ENCODE assay signal across 11 mouse cellular contexts in genomic region chr11:33993496-33993895, GRCm38 (mm10). TPM values are rescaled to one million over a fixed set of nuclear protein-coding genes. Genes with fewer than 3 reads are reported as not detected.
DNase-seq lines count a peak whose midpoint lies in the region; ATAC-seq and TF ChIP-seq lines count a peak whose summit lies in the region.
"Had no signal": no experiment of that assay in that cellular context is flagged by ENCODE, and none has a peak within 500 bp of the region (broad histone marks: within the 10 kb centered on the region; RNA-seq: fewer than 3 reads in every experiment).

No protein-coding gene starts in this region.

- peaks cover 59% of the 10 kb centered on the region for H3K27me3 ChIP-seq in heart, embryonic 13.5 days (replicated peaks)
- 0 out of 2 replicates have a peak, but pooled peaks cover 5% of the 10 kb centered on the region for H3K27me3 ChIP-seq in lung, embryonic 14.5 days (ENCODE audit: insufficient read depth, low read length)
- H3K27me3 ChIP-seq in intestine, embryonic 14.5 days (replicated peaks; ENCODE audit: control insufficient read depth, insufficient read depth, low read length): no peaks in the 10 kb centered on the region
- H3K27me3 ChIP-seq in neural tube, embryonic 15.5 days (replicated peaks): no peaks in the 10 kb centered on the region

- H3K27ac ChIP-seq in heart, embryonic 13.5 days (replicated peaks): no peak overlapping the region
- no peak overlapping the region for H3K27ac ChIP-seq in lung, embryonic 14.5 days (ENCODE audit: low read depth)
- no peak overlapping the region for H3K27ac ChIP-seq in intestine, embryonic 14.5 days (ENCODE audit: low read depth)
- no peak overlapping the region for H3K27ac ChIP-seq in neural tube, embryonic 15.5 days (replicated peaks)

- TF ChIP-seq CTCF in lung, embryonic 14.5 days (IDR thresholded peaks at IDR 0.05; ENCODE audit: low read depth): peak; percentile 38

- no peak overlapping the region for H3K9ac ChIP-seq in heart, embryonic 13.5 days
- no peak overlapping the region for H3K9ac ChIP-seq in lung, embryonic 14.5 days
- H3K9ac ChIP-seq in intestine, embryonic 14.5 days (ENCODE audit: low read length): 0 out of 2 replicates have a peak overlapping the region, but pooled peaks have one; percentile 30
- H3K9ac ChIP-seq in neural tube, embryonic 15.5 days (replicated peaks): no peak overlapping the region

- WGBS in heart, embryonic 13.5 days: 44% methylated on average over 5 of the region's 5 CpGs
- 47% methylated on average over 5 of the region's 5 CpGs for WGBS in lung, embryonic 14.5 days
- WGBS in intestine, embryonic 14.5 days: 55% methylated on average over 5 of the region's 5 CpGs
- 61% methylated on average over 5 of the region's 5 CpGs for WGBS in neural tube, embryonic 15.5 days

- ATAC-seq in heart, embryonic 13.5 days (ENCODE audit: extremely low read depth, insufficient number of reproducible peaks, low FRiP score, low TSS enrichment): no peak
- ATAC-seq in lung, embryonic 14.5 days (ENCODE audit: insufficient read depth): no peak
- ATAC-seq in intestine, embryonic 14.5 days (replicated peaks; ENCODE audit: low FRiP score, low TSS enrichment, low read depth): no peak
- no peak for ATAC-seq in neural tube, embryonic 15.5 days (ENCODE audit: low FRiP score)

- no peak for DNase-seq in heart, postnatal 4 days
- peak; percentile 17 for DNase-seq in lung, embryonic 14.5 days
- DNase-seq in lung, postnatal 25 days (ENCODE audit: low spot score): no peak
- no peak for DNase-seq in intestine, embryonic 14.5 days (ENCODE audit: low spot score)
- DNase-seq in adrenal gland, postnatal 36 days: no peak
- no peak for DNase-seq in c-Kit-positive CD71-positive TER-119-positive erythroid progenitor cells, embryonic 14.5 days (ENCODE audit: low spot score)
- DNase-seq: spleen, adult 18-20 months had no signal

- H3K36me3 ChIP-seq in heart, embryonic 13.5 days: no peaks in the 10 kb centered on the region
- no peaks in the 10 kb centered on the region for H3K36me3 ChIP-seq in lung, embryonic 14.5 days (ENCODE audit: insufficient read depth)
- no peaks in the 10 kb centered on the region for H3K36me3 ChIP-seq in intestine, embryonic 14.5 days (ENCODE audit: control insufficient read depth, insufficient read depth, low read length)
- no peaks in the 10 kb centered on the region for H3K36me3 ChIP-seq in neural tube, embryonic 15.5 days

- H3K9me3 ChIP-seq in heart, embryonic 13.5 days: no peaks in the 10 kb centered on the region
- H3K9me3 ChIP-seq in lung, embryonic 14.5 days (ENCODE audit: low read depth, low read length): no peaks in the 10 kb centered on the region
- H3K9me3 ChIP-seq in intestine, embryonic 14.5 days (ENCODE audit: control insufficient read depth, low read length): no peaks in the 10 kb centered on the region
- no peaks in the 10 kb centered on the region for H3K9me3 ChIP-seq in neural tube, embryonic 15.5 days (replicated peaks)

- H3K4me2 ChIP-seq in heart, embryonic 13.5 days: peak overlapping the region; percentile 52
- H3K4me2 ChIP-seq in lung, embryonic 14.5 days: no peak overlapping the region; the same call in 1 of the 2 replicates
- peak overlapping the region; percentile 42 for H3K4me2 ChIP-seq in intestine, embryonic 14.5 days (ENCODE audit: low read length)
- H3K4me2 ChIP-seq in neural tube, embryonic 15.5 days: peak overlapping the region; percentile 38; the same call in 1 of the 2 replicates

- H3K4me1 ChIP-seq in heart, embryonic 13.5 days: peaks cover 17% of the 10 kb centered on the region; the same call in 1 of the 2 replicates
- no peaks in the 10 kb centered on the region for H3K4me1 ChIP-seq in lung, embryonic 14.5 days (ENCODE audit: insufficient read depth)
- peaks cover 21% of the 10 kb centered on the region for H3K4me1 ChIP-seq in intestine, embryonic 14.5 days (replicated peaks; ENCODE audit: control insufficient read depth, insufficient read depth, low read length)
- H3K4me1 ChIP-seq in neural tube, embryonic 15.5 days: peaks cover 23% of the 10 kb centered on the region

- H3K4me3 ChIP-seq in heart, embryonic 13.5 days: no peak overlapping the region
- H3K4me3 ChIP-seq in lung, embryonic 14.5 days (ENCODE audit: low read depth, low read length): no peak overlapping the region
- H3K4me3 ChIP-seq in intestine, embryonic 14.5 days (ENCODE audit: low read depth, low read length): peak overlapping the region; percentile 26; the same call in 1 of the 2 replicates
- H3K4me3 ChIP-seq in neural tube, embryonic 15.5 days (replicated peaks): no peak overlapping the region

RNA-seq across cellular contexts. Expression of gene Kcnip1, which starts 0.5 kb away (rescaled TPM):
- 0.15 and 0.43 TPM in 2 replicates for polyA plus RNA-seq in heart, embryonic 13.5 days (2015; fragmentation: Nextera tagmentation; extraction: Ambion mirVana)
- total RNA-seq in heart, postnatal 4 days (2021): not detected
- polyA plus RNA-seq in lung, embryonic 14.5 days (2014; fragmentation: Nextera tagmentation; extraction: Ambion mirVana): 0.42 and 0.62 TPM in 2 replicates
- polyA plus RNA-seq in intestine, embryonic 14.5 days (2014; fragmentation: Nextera tagmentation; extraction: Ambion mirVana): 13.1 and 17.7 TPM in 2 replicates
- polyA plus RNA-seq in neural tube, embryonic 15.5 days (2015; fragmentation: Nextera tagmentation; extraction: Ambion mirVana): 129 and 147 TPM in 2 replicates
- 1 to 10 TPM; 2.2 to 3.5 TPM for total RNA-seq in adrenal gland, postnatal 36 days (2021)
- total RNA-seq: common myeloid progenitor, adult 5-6 weeks; monocyte, adult 5-6 weeks had no signal

RNA-seq across cellular contexts. Expression of gene Kcnmb1, which starts 30.7 kb away (rescaled TPM):
- polyA plus RNA-seq in heart, embryonic 13.5 days (2015; fragmentation: Nextera tagmentation; extraction: Ambion mirVana): 3.0 and 3.3 TPM in 2 replicates
- total RNA-seq in heart, postnatal 4 days (2021): 1 to 10 TPM in 1 of 2 experiments, under 1 TPM in 1; 0.86 to 1.0 TPM
- polyA plus RNA-seq in lung, embryonic 14.5 days (2014; fragmentation: Nextera tagmentation; extraction: Ambion mirVana): 1.3 and 1.7 TPM in 2 replicates
- polyA plus RNA-seq in intestine, embryonic 14.5 days (2014; fragmentation: Nextera tagmentation; extraction: Ambion mirVana): 2.0 and 2.5 TPM in 2 replicates
- 0.36 and 0.45 TPM in 2 replicates for polyA plus RNA-seq in neural tube, embryonic 15.5 days (2015; fragmentation: Nextera tagmentation; extraction: Ambion mirVana)
- total RNA-seq in adrenal gland, postnatal 36 days (2021): under 1 TPM; 0.13 TPM
- total RNA-seq: common myeloid progenitor, adult 5-6 weeks; monocyte, adult 5-6 weeks had no signal

RNA-seq across cellular contexts. Expression of gene Lcp2, which starts 53.2 kb away (rescaled TPM):
- 1.2 and 2.2 TPM in 2 replicates for polyA plus RNA-seq in heart, embryonic 13.5 days (2015; fragmentation: Nextera tagmentation; extraction: Ambion mirVana)
- 1 to 10 TPM in 1 of 2 experiments, under 1 TPM in 1; 0.88 to 1.6 TPM for total RNA-seq in heart, postnatal 4 days (2021)
- 2.5 and 4.0 TPM in 2 replicates for polyA plus RNA-seq in lung, embryonic 14.5 days (2014; fragmentation: Nextera tagmentation; extraction: Ambion mirVana)
- polyA plus RNA-seq in intestine, embryonic 14.5 days (2014; fragmentation: Nextera tagmentation; extraction: Ambion mirVana): 3.3 and 3.6 TPM in 2 replicates
- 2.0 and 7.3 TPM in 2 replicates for polyA plus RNA-seq in neural tube, embryonic 15.5 days (2015; fragmentation: Nextera tagmentation; extraction: Ambion mirVana)
- total RNA-seq in adrenal gland, postnatal 36 days (2021): 1 to 10 TPM; 2.2 to 2.5 TPM
